Mouse (Mus musculus): Measurements from ENCODE around the gene Mlf1.

Mlf1 gene

DNA sequence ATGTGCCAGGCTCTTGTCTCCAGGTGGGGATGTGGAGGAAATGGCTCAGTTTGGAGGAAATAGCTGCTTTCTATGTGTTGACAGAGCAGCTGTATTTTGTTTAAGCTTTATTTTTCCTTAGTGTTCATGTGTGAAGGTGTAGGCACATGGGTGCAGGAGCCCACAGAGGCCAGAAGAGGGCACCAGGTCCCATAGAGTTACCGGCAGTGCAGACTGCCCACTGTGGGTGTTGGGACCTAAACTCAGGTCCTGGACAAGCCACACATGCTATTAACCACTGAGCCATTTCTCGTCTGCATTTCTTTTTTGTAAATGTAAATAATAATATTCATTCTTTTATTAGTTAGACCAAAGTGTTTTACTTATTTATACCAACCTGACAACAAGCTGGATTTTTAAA lies 73.2 kb downstream of the Mlf1 start:
- peak; percentile 32 for DNase-seq (ENCODE audit: low read depth, low spot score)
